ENCODE assay signal across 9 mouse cellular contexts in genomic region chr9:58311191-58311910, GRCm38 (mm10). TPM values are rescaled to one million over a fixed set of nuclear protein-coding genes. Genes with fewer than 3 reads are reported as not detected.
DNase-seq lines count a peak whose midpoint lies in the region; ATAC-seq and TF ChIP-seq lines count a peak whose summit lies in the region.
"Had no signal": no experiment of that assay in that cellular context is flagged by ENCODE, and none has a peak within 500 bp of the region (broad histone marks: within the 10 kb centered on the region; RNA-seq: fewer than 3 reads in every experiment).

No protein-coding gene starts in this region.

- H3K9me3 ChIP-seq in ES-E14 (ENCODE audit: control insufficient read depth, insufficient read depth, low read depth, low read length), result no peaks in the 10 kb centered on the region
- H3K9me3 ChIP-seq in heart, embryonic 15.5 days (replicated peaks), result no peaks in the 10 kb centered on the region
- no peaks in the 10 kb centered on the region for H3K9me3 ChIP-seq in limb, embryonic 14.5 days (ENCODE audit: control insufficient read depth, low read length)
- no peaks in the 10 kb centered on the region for H3K9me3 ChIP-seq in neural tube, embryonic 12.5 days

- DNase-seq in 3134 (ENCODE audit: extremely low read depth, insufficient read length, low spot score) (peak; percentile 41), ES-E14 (ENCODE audit: low read depth, low spot score) (no peak)
- no peak for DNase-seq in limb, embryonic 14.5 days (ENCODE audit: low spot score)
- no peak for DNase-seq in cerebellum, adult 8-10 months
- DNase-seq in urinary bladder, adult 18-20 months (ENCODE audit: low spot score in 2 of 2), result no peak
- DNase-seq in natural killer cell, adult 2 months (ENCODE audit: low spot score in 2 of 2), result no peak

- ATAC-seq in heart, embryonic 15.5 days (replicated peaks; ENCODE audit: insufficient number of reproducible peaks, insufficient read depth, low FRiP score, low read depth), result no peak
- no peak for ATAC-seq in limb, embryonic 14.5 days (ENCODE audit: low FRiP score, low read depth)
- no peak for ATAC-seq in neural tube, embryonic 12.5 days (ENCODE audit: low FRiP score, low read depth)

- whole genome bisulfite sequencing in heart, embryonic 15.5 days, result 52% methylated on average over 33 of the region's 33 CpGs
- 55% methylated on average over 33 of the region's 33 CpGs for WGBS in limb, embryonic 14.5 days
- WGBS in neural tube, embryonic 12.5 days, result 58% methylated on average over 33 of the region's 33 CpGs

- H3K4me1 ChIP-seq in ES-E14 (ENCODE audit: control insufficient read depth in 2 of 2, insufficient read depth in 2 of 2, low read length in 2 of 2, poor library complexity in 1 of 2), result peaks cover 0 to 2% of the 10 kb centered on the region in 2 experiments; a peak in 1 of 4 replicates
- H3K4me1 ChIP-seq in heart, embryonic 15.5 days (replicated peaks), result peaks cover 81% of the 10 kb centered on the region
- H3K4me1 ChIP-seq in limb, embryonic 14.5 days (ENCODE audit: control insufficient read depth, insufficient read depth, low read length), result peaks cover 82% of the 10 kb centered on the region
- peaks cover 42% of the 10 kb centered on the region for H3K4me1 ChIP-seq in neural tube, embryonic 12.5 days

- H3K4me3 ChIP-seq in ES-E14 (ENCODE audit: insufficient read depth in 1 of 2, low read depth in 1 of 2, low read length in 2 of 2, poor library complexity in 1 of 2, severe bottlenecking in 1 of 2), result peak overlapping the region; percentile 46 to 74; a peak in 3 of 4 replicates
- peak overlapping the region; percentile 56 for H3K4me3 ChIP-seq in heart, embryonic 15.5 days
- peak overlapping the region; percentile 60 for H3K4me3 ChIP-seq in limb, embryonic 14.5 days (replicated peaks; ENCODE audit: low read length)
- peak overlapping the region; percentile 40 for H3K4me3 ChIP-seq in neural tube, embryonic 12.5 days

- peak overlapping the region; percentile 57 for H3K9ac ChIP-seq in ES-E14 (ENCODE audit: insufficient read depth, low read depth, low read length, poor library complexity, severe bottlenecking)
- peak overlapping the region; percentile 63 for H3K9ac ChIP-seq in heart, embryonic 15.5 days
- peak overlapping the region; percentile 76 for H3K9ac ChIP-seq in limb, embryonic 14.5 days (ENCODE audit: low read depth, low read length, severe bottlenecking)
- H3K9ac ChIP-seq in neural tube, embryonic 12.5 days, result peak overlapping the region; percentile 38

- no peak overlapping the region for H3K27ac ChIP-seq in ES-E14 (ENCODE audit: insufficient read depth, low read depth, low read length, poor library complexity, severe bottlenecking)
- peak overlapping the region; percentile 79 for H3K27ac ChIP-seq in heart, embryonic 15.5 days
- H3K27ac ChIP-seq in limb, embryonic 14.5 days (replicated peaks; ENCODE audit: low read depth, low read length), result peak overlapping the region; percentile 91
- no peak overlapping the region for H3K27ac ChIP-seq in neural tube, embryonic 12.5 days

- H3K27me3 ChIP-seq in heart, embryonic 15.5 days, result no peaks in the 10 kb centered on the region; the same call in 1 of the 2 replicates
- H3K27me3 ChIP-seq in limb, embryonic 14.5 days (ENCODE audit: control insufficient read depth, insufficient read depth, low read length), result no peaks in the 10 kb centered on the region
- peaks cover 25% of the 10 kb centered on the region for H3K27me3 ChIP-seq in neural tube, embryonic 12.5 days (replicated peaks)

- H3K36me3 ChIP-seq in ES-E14 (ENCODE audit: control insufficient read depth, insufficient read depth, low read length, poor library complexity, severe bottlenecking), result no peaks in the 10 kb centered on the region
- H3K36me3 ChIP-seq in heart, embryonic 15.5 days, result no peaks in the 10 kb centered on the region
- H3K36me3 ChIP-seq in limb, embryonic 14.5 days (ENCODE audit: control insufficient read depth, insufficient read depth, low read length), result 0 out of 2 replicates have a peak, but pooled peaks cover 5% of the 10 kb centered on the region
- H3K36me3 ChIP-seq in neural tube, embryonic 12.5 days, result no peaks in the 10 kb centered on the region

- in situ Hi-C loops in ES-E14 (cut with MboI; ENCODE audit: low sequenced_read_pairs in 2 of 2, unreplicated experiment in 2 of 2), result no loop called here

- H3K4me2 ChIP-seq in heart, embryonic 15.5 days, result peak overlapping the region; percentile 79
- peak overlapping the region; percentile 94 for H3K4me2 ChIP-seq in limb, embryonic 14.5 days (replicated peaks; ENCODE audit: low read depth, low read length, severe bottlenecking)
- H3K4me2 ChIP-seq in neural tube, embryonic 12.5 days (replicated peaks), result peak overlapping the region; percentile 68

- TF ChIP-seq POLR2A in limb, embryonic 14.5 days (IDR thresholded peaks at IDR 0.05; ENCODE audit: borderline replicate concordance, extremely low read depth, insufficient read depth, insufficient read length), result no peak

TF ChIP-seq in ES-E14, 5 proteins besides CTCF, POLR2A, EP300 and RAD21:
- TF ChIP-seq ZNF384 (IDR thresholded peaks at IDR 0.05; ENCODE audit: low read depth, low read length) (no peak), ZC3H11A (IDR thresholded peaks at IDR 0.05; ENCODE audit: borderline replicate concordance, low read depth, low read length) (no peak), CHD2 (IDR thresholded peaks at IDR 0.05; ENCODE audit: low read depth, low read length) (no peak), HCFC1 (IDR thresholded peaks at IDR 0.05; ENCODE audit: borderline replicate concordance, insufficient read depth, low read length) (no peak), MAFK (IDR thresholded peaks at IDR 0.05; ENCODE audit: insufficient read depth, low read depth, low read length) (no peak)

RNA-seq across cellular contexts. Expression of gene Loxl1, which starts 1.6 kb away (rescaled TPM):
- total RNA-seq in ES-E14 (2012; rRNA removed), result 6.2 and 8.4 TPM in 2 replicates
- polyA plus RNA-seq in heart, embryonic 15.5 days (2015; fragmentation: Nextera tagmentation; extraction: Ambion mirVana), result 54.6 and 78.1 TPM in 2 replicates
- 86.6 and 125 TPM in 2 replicates for polyA plus RNA-seq in limb, embryonic 14.5 days (2012; rRNA removed)
- polyA plus RNA-seq in limb, embryonic 14.5 days (2014; fragmentation: Nextera tagmentation; extraction: Ambion mirVana), result 80.7 and 88.4 TPM in 2 replicates
- polyA plus RNA-seq in neural tube, embryonic 12.5 days (2016; fragmentation: Nextera tagmentation; extraction: Ambion mirVana), result 13.5 and 14.7 TPM in 2 replicates
- total RNA-seq: neutrophil, adult 5-6 weeks had no signal

RNA-seq across cellular contexts. Expression of gene Stoml1, which starts 58.4 kb away (rescaled TPM):
- 51.7 and 95.7 TPM in 2 replicates for total RNA-seq in ES-E14 (2012; rRNA removed)
- polyA plus RNA-seq in heart, embryonic 15.5 days (2015; fragmentation: Nextera tagmentation; extraction: Ambion mirVana), result 25.2 and 28.6 TPM in 2 replicates
- polyA plus RNA-seq in limb, embryonic 14.5 days (2012; rRNA removed), result 47.2 and 57.5 TPM in 2 replicates
- polyA plus RNA-seq in limb, embryonic 14.5 days (2014; fragmentation: Nextera tagmentation; extraction: Ambion mirVana), result 28.7 and 30.4 TPM in 2 replicates
- polyA plus RNA-seq in neural tube, embryonic 12.5 days (2016; fragmentation: Nextera tagmentation; extraction: Ambion mirVana), result 62.6 and 71.5 TPM in 2 replicates

RNA-seq across cellular contexts. Expression of gene Tbc1d21, which starts 58.9 kb away (rescaled TPM):
- total RNA-seq in ES-E14 (2012; rRNA removed), result not detected in 2 replicates
- polyA plus RNA-seq in heart, embryonic 15.5 days (2015; fragmentation: Nextera tagmentation; extraction: Ambion mirVana), result not detected in 2 replicates
- polyA plus RNA-seq in limb, embryonic 14.5 days (2012; rRNA removed), result 0.05 TPM in 1 of 2 replicates, not detected in the other
- not detected in 2 replicates for polyA plus RNA-seq in limb, embryonic 14.5 days (2014; fragmentation: Nextera tagmentation; extraction: Ambion mirVana)
- not detected in 2 replicates for polyA plus RNA-seq in neural tube, embryonic 12.5 days (2016; fragmentation: Nextera tagmentation; extraction: Ambion mirVana)
- total RNA-seq: neutrophil, adult 5-6 weeks had no signal

Comparison
In these comparisons a context has a peak if more than half of its experiments do, and no peak if none do; other contexts are left out.
1. H3K27ac ChIP-seq: peak in heart, embryonic 15.5 days (single experiment) and limb, embryonic 14.5 days (single experiment); none in ES-E14 (single experiment) and neural tube, embryonic 12.5 days (single experiment).
2. Peak in every context shown above with its lines, with median percentiles within 50 percentile points of each other: H3K4me3 ChIP-seq, H3K9ac ChIP-seq and H3K4me2 ChIP-seq.